Mouse (Mus musculus) megakaryocyte, embryonic 14.5 days (primary cell): ENCODE data around the gene E2f8.

Experiments used
- FLI1 ChIP-seq: IDR thresholded peaks from 2 replicates; pipeline ENCODE4 v1.6.1; 2012; ENCODE audit warnings: low read length, inconsistent platforms, mixed read lengths
- GATA1 ChIP-seq: IDR thresholded peaks from 3 replicates; pipeline ENCODE4 v1.6.1; 2012; ENCODE audit warnings: mixed read lengths, low read length, inconsistent platforms, borderline replicate concordance

DNA sequence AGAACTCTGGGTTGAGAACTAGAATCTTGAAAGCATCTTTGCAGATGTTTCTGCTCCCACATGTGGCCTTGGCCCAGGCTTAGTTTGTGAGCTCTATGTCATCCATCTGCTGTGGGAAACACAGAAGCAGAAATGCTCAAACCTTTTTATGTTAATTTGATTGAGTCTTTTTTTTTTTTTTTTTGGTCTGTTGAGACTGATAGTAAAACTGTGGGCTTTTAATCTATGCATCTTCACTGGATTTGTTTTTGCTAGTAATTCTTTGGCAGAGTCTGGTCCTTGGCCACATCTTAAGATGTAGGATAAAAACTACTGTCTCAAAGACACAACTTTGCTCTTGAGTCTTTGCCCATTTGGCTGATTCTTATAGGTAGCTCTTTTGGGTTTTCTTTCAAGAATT, 29.8 kb upstream of the E2f8 start:
- no peak for TF ChIP-seq GATA1
- no peak for TF ChIP-seq FLI1
